Mouse (Mus musculus): ENCODE measurements at regions not wholly inside any gene's neighbourhood (a gene's known extent, or its start where the extent isn't known, plus 50 kb on each side); places are given as distances from the start of the nearest gene placed in this dataset.

- Histone ChIP-seq H3K9me3 (replicated peaks; ENCODE audit: low read length) (peaks cover 2% of the 10 kb centered on the region), H3K27ac (ENCODE audit: insufficient read depth, low read depth) (no peak overlapping the region), H3K36me3 (replicated peaks in 1 of 2; ENCODE audit: control insufficient read depth in 1 of 2, insufficient read depth in 1 of 2, low read length in 1 of 2) (no peaks in the 10 kb centered on the region), H3K9ac (ENCODE audit: insufficient read depth, low read depth) (no peak overlapping the region), H3K79me2 (replicated peaks; ENCODE audit: control insufficient read depth, extremely low read depth, insufficient read depth, poor library complexity, severe bottlenecking) (no peaks in the 10 kb centered on the region), H3K4me3 (replicated peaks in 1 of 3; ENCODE audit: low read depth in 2 of 3, low read length in 2 of 3, poor library complexity in 1 of 3) (no peak overlapping the region), H3K4me1 (ENCODE audit: control insufficient read depth in 1 of 2, insufficient read depth in 2 of 2) (peaks cover 26 to 66% of the 10 kb centered on the region in 2 experiments), H3K4me2 (ENCODE audit: insufficient read depth, low read depth, poor library complexity, severe bottlenecking) (no peak overlapping the region), H3K27me3 (replicated peaks) (no peaks in the 10 kb centered on the region)
- DNase-seq (ENCODE audit: extremely low read depth) = no peak
- dilution Hi-C loops (cut with MboI; ENCODE audit: extremely low pct_ligation_motif_present, extremely low pct_unique_long_range_greater_than_20kb, low sequenced_read_pairs) (no loop called here), in situ Hi-C loops (cut with MboI; ENCODE audit: low pct_ligation_motif_present, low pct_unique_long_range_greater_than_20kb, low sequenced_read_pairs) (no loop called here)
- TF ChIP-seq ELF1 (IDR thresholded peaks at IDR 0.05; ENCODE audit: low read depth, low read length) (no peak), ZKSCAN1 (IDR thresholded peaks at IDR 0.05; ENCODE audit: borderline replicate concordance, low read depth, low read length) (no peak), SMC3 (IDR thresholded peaks at IDR 0.05; ENCODE audit: low read depth, low read length) (no peak), NRF1 (IDR thresholded peaks at IDR 0.05; ENCODE audit: low read depth, low read length) (no peak), ETS1 (conservative IDR thresholded peaks at IDR 0.05; ENCODE audit: low read depth, low read length) (no peak), HCFC1 (IDR thresholded peaks at IDR 0.05; ENCODE audit: low read depth, low read length) (no peak), MAFK (IDR thresholded peaks at IDR 0.05; ENCODE audit: insufficient replicate concordance, low read length) (no peak), MEF2A (IDR thresholded peaks at IDR 0.05; ENCODE audit: borderline replicate concordance, low read depth, low read length) (no peak)
These were observed 173.2 kb downstream of the Bcl2l11 start for GRCm38 (mm10) chr2:128298996-128299395.

GRCm38 (mm10) chr2:128301709-128302108 is 175.9 kb downstream of the Bcl2l11 start:
- Histone ChIP-seq H3K36me3 (replicated peaks in 1 of 2; ENCODE audit: control insufficient read depth in 1 of 2, insufficient read depth in 1 of 2, low read length in 1 of 2) (no peaks in the 10 kb centered on the region), H3K9me3 (replicated peaks; ENCODE audit: low read length) (peaks cover 2% of the 10 kb centered on the region), H3K4me1 (ENCODE audit: control insufficient read depth in 1 of 2, insufficient read depth in 2 of 2) (peaks cover 15 to 47% of the 10 kb centered on the region in 2 experiments), H3K4me3 (replicated peaks in 1 of 3; ENCODE audit: low read depth in 2 of 3, low read length in 2 of 3, poor library complexity in 1 of 3) (no peak overlapping the region), H3K79me2 (replicated peaks; ENCODE audit: control insufficient read depth, extremely low read depth, insufficient read depth, poor library complexity, severe bottlenecking) (no peaks in the 10 kb centered on the region), H3K4me2 (ENCODE audit: insufficient read depth, low read depth, poor library complexity, severe bottlenecking) (no peak overlapping the region), H3K9ac (ENCODE audit: insufficient read depth, low read depth) (no peak overlapping the region), H3K27ac (ENCODE audit: insufficient read depth, low read depth) (no peak overlapping the region), H3K27me3 (replicated peaks) (no peaks in the 10 kb centered on the region)
- in situ Hi-C loops (cut with MboI; ENCODE audit: low pct_ligation_motif_present, low pct_unique_long_range_greater_than_20kb, low sequenced_read_pairs) (no loop called here), dilution Hi-C loops (cut with MboI; ENCODE audit: extremely low pct_ligation_motif_present, extremely low pct_unique_long_range_greater_than_20kb, low sequenced_read_pairs) (no loop called here)
- TF ChIP-seq RAD21 (IDR thresholded peaks at IDR 0.05; ENCODE audit: low read depth, low read length) (no peak), JUND (conservative IDR thresholded peaks at IDR 0.05; ENCODE audit: low read depth, low read length) (no peak), MAX (IDR thresholded peaks at IDR 0.05; ENCODE audit: low read length) (no peak), HCFC1 (IDR thresholded peaks at IDR 0.05; ENCODE audit: low read depth, low read length) (no peak), MYC (IDR thresholded peaks at IDR 0.05; ENCODE audit: low read depth, low read length) (no peak), PAX5 (IDR thresholded peaks at IDR 0.05; ENCODE audit: low read length) (no peak), JUN (IDR thresholded peaks at IDR 0.05; ENCODE audit: insufficient read depth, low read depth, low read length) (no peak)
- DNase-seq (ENCODE audit: extremely low read depth) = no peak

Measured in CH12.LX (cell line).